Mouse (Mus musculus) kidney, embryonic 15.5 days (tissue): ENCODE data around the gene Rsad1. TPM values are rescaled to one million over a fixed set of nuclear protein-coding genes. Genes with fewer than 3 reads are reported as not detected.
A peak's percentile ranks its signal among the peaks of the same experiment; 100 is the strongest.

Experiments used
- ATAC-seq: fragments of 200-750 bp; cut with Nextera tagmentation; replicated peaks from 2 replicates; pipeline ENCODE4 v1.8.0; 2017; ENCODE audit warnings: moderate TSS enrichment; ENCODE audit not compliant: low FRiP score
- H3K27ac ChIP-seq: fragments of 300-500 bp; sonication (generic); 2 replicates; pipeline ENCODE4 v1.5.1; 2015; ENCODE audit warnings: mild to moderate bottlenecking, inconsistent platforms
- H3K27me3 ChIP-seq: fragments of 300-500 bp; sonication (generic); 2 replicates; pipeline ENCODE4 v1.6.1; 2015; ENCODE audit warnings: inconsistent platforms
- H3K36me3 ChIP-seq: fragments of 300-500 bp; sonication (generic); 2 replicates; pipeline ENCODE4 v1.6.1; 2015; ENCODE audit warnings: inconsistent platforms
- H3K4me1 ChIP-seq: fragments of 300-500 bp; sonication (generic); 2 replicates; pipeline ENCODE4 v1.6.1; 2015; ENCODE audit warnings: inconsistent platforms
- H3K4me2 ChIP-seq: fragments of 300-500 bp; sonication (generic); 2 replicates; pipeline ENCODE4 v1.6.1; 2015; ENCODE audit warnings: moderate library complexity, mild to moderate bottlenecking, inconsistent platforms
- H3K4me3 ChIP-seq: fragments of 300-500 bp; sonication (generic); replicated peaks from 2 replicates; pipeline ENCODE4 v1.5.1; 2015; ENCODE audit warnings: mild to moderate bottlenecking, inconsistent platforms
- H3K9ac ChIP-seq: fragments of 300-500 bp; sonication (generic); 2 replicates; pipeline ENCODE4 v1.6.1; 2015; ENCODE audit warnings: mild to moderate bottlenecking, inconsistent platforms
- H3K9me3 ChIP-seq: fragments of 300-500 bp; sonication (generic); replicated peaks from 2 replicates; pipeline ENCODE4 v1.6.1; 2016; ENCODE audit warnings: inconsistent platforms
- WGBS: fragments of 180-500 bp; shearing (Covaris S2); methylation state at CpG from one replicate; pipeline ENCODE4 v1.1.7; 2015; ENCODE audit warnings: mixed read lengths; 5-methylcytosine and 5-hydroxymethylcytosine counted together
- polyA plus RNA-seq: library from polyadenylated mRNA; unstranded; fragments of >200 nt; fragmentation: Nextera tagmentation; extraction: Ambion mirVana; gene quantifications from 2 replicates; pipeline ENCODE4 v1.2.1, GENCODE M21; 2015

The Rsad1 gene
- polyA plus RNA-seq, 1 experiment from 2014 or later: 5.6 TPM

- ATAC-seq: 0 out of 2 replicates have a peak, but pooled peaks have one; percentile 16
- Histone ChIP-seq H3K4me3 (no peak overlapping the region), H3K27ac (peak overlapping the region; percentile 76), H3K4me2 (0 out of 2 replicates have a peak overlapping the region, but pooled peaks have one; percentile 12), H3K9me3 (no peaks in the 10 kb centered on the region), H3K4me1 (0 out of 2 replicates have a peak, but pooled peaks cover 9% of the 10 kb centered on the region), H3K36me3 (peaks cover 25% of the 10 kb centered on the region), H3K9ac (no peak overlapping the region), H3K27me3 (peaks cover 4% of the 10 kb centered on the region; the same call in 1 of the 2 replicates)
- WGBS: 42% methylated on average over 9 of the region's 9 CpGs
Observed at GRCm38 (mm10) chr11:94570612-94571011, 21.6 kb upstream of the Rsad1 start.

- Histone ChIP-seq H3K27me3 (peaks cover 12% of the 10 kb centered on the region; the same call in 1 of the 2 replicates), H3K36me3 (peaks cover 25% of the 10 kb centered on the region), H3K27ac (no peak overlapping the region), H3K4me2 (no peak overlapping the region), H3K4me3 (no peak overlapping the region), H3K9me3 (no peaks in the 10 kb centered on the region), H3K4me1 (peaks cover 22% of the 10 kb centered on the region), H3K9ac (no peak overlapping the region)
- no peak for ATAC-seq
- 90% methylated on average over 7 of the region's 7 CpGs for WGBS
Observed at GRCm38 (mm10) chr11:94567326-94567725, 18.3 kb upstream of the Rsad1 start.

GRCm38 (mm10) chr11:94566534-94566933, 17.5 kb upstream of the Rsad1 start:
- 67% methylated on average over 6 of the region's 6 CpGs for WGBS
- H3K27ac ChIP-seq: no peak overlapping the region
- peaks cover 12% of the 10 kb centered on the region; the same call in 1 of the 2 replicates for H3K27me3 ChIP-seq
- no peaks in the 10 kb centered on the region for H3K9me3 ChIP-seq
- H3K4me2 ChIP-seq: no peak overlapping the region
- H3K9ac ChIP-seq: no peak overlapping the region
- H3K4me1 ChIP-seq: peaks cover 22% of the 10 kb centered on the region
- no peak for ATAC-seq
- H3K4me3 ChIP-seq: no peak overlapping the region
- peaks cover 25% of the 10 kb centered on the region for H3K36me3 ChIP-seq

GRCm38 (mm10) chr11:94565151-94565479, 16.1 kb upstream of the Rsad1 start:
- 25% methylated on average over 16 of the region's 16 CpGs for WGBS
- Histone ChIP-seq H3K9me3 (no peaks in the 10 kb centered on the region), H3K4me1 (peaks cover 16% of the 10 kb centered on the region), H3K36me3 (peaks cover 18% of the 10 kb centered on the region), H3K27ac (no peak overlapping the region), H3K27me3 (peaks cover 12% of the 10 kb centered on the region; the same call in 1 of the 2 replicates), H3K4me2 (peak overlapping the region; percentile 50), H3K4me3 (peak overlapping the region; percentile 24), H3K9ac (no peak overlapping the region)
- no peak for ATAC-seq

GRCm38 (mm10) chr11:94564437-94565150, 15.5 kb upstream of the Rsad1 start, which contains the start of gene Chad:
Gene Chad, plus strand, starts transcription at chr11:94565047.
- 9% methylated on average over 35 of the region's 35 CpGs for WGBS
- ATAC-seq: peak; percentile 27; the same call in 1 of the 2 replicates
- no peak within 1 kb of the TSS for H3K27ac ChIP-seq

GRCm38 (mm10) chr11:94563821-94564220, 14.8 kb upstream of the Rsad1 start:
- Histone ChIP-seq H3K27me3 (peaks cover 12% of the 10 kb centered on the region; the same call in 1 of the 2 replicates), H3K4me3 (no peak overlapping the region), H3K4me1 (peaks cover 16% of the 10 kb centered on the region), H3K36me3 (peaks cover 13% of the 10 kb centered on the region), H3K9me3 (no peaks in the 10 kb centered on the region), H3K9ac (peak overlapping the region; percentile 9; the same call in 1 of the 2 replicates), H3K4me2 (peak overlapping the region; percentile 50), H3K27ac (no peak overlapping the region)
- ATAC-seq: peak; percentile 49; the same call in 1 of the 2 replicates
- WGBS: 56% methylated on average over 5 of the region's 5 CpGs

More at GRCm38 (mm10) chr11:94564437-94565150, 15.5 kb upstream of the Rsad1 start, which contains the start of gene Chad:
- Histone ChIP-seq H3K4me3 (peak within 1 kb of the TSS; percentile 24), H3K27me3 (peaks cover 12% of the 10 kb centered on the region; the same call in 1 of the 2 replicates), H3K4me1 (peaks cover 16% of the 10 kb centered on the region), H3K36me3 (peaks cover 13% of the 10 kb centered on the region), H3K9ac (peak within 1 kb of the TSS; percentile 9; the same call in 1 of the 2 replicates), H3K9me3 (no peaks in the 10 kb centered on the region), H3K4me2 (peak within 1 kb of the TSS; percentile 50)

- 96% methylated on average over 5 of the region's 5 CpGs for WGBS
- no peak overlapping the region for H3K4me2 ChIP-seq
- no peak overlapping the region for H3K4me3 ChIP-seq
Observed at GRCm38 (mm10) chr11:94563383-94563782, 14.3 kb upstream of the Rsad1 start.

GRCm38 (mm10) chr11:94558226-94558625, 9.2 kb upstream of the Rsad1 start:
- Histone ChIP-seq H3K9me3 (no peaks in the 10 kb centered on the region), H3K27ac (0 out of 2 replicates have a peak overlapping the region, but pooled peaks have one; percentile 3), H3K36me3 (peaks cover 20% of the 10 kb centered on the region), H3K4me3 (no peak overlapping the region), H3K4me1 (peaks cover 4% of the 10 kb centered on the region; the same call in 1 of the 2 replicates), H3K9ac (no peak overlapping the region), H3K27me3 (no peaks in the 10 kb centered on the region), H3K4me2 (no peak overlapping the region)
- ATAC-seq: 0 out of 2 replicates have a peak, but pooled peaks have one; percentile 36
- WGBS: 58% methylated on average over 3 of the region's 3 CpGs

More at GRCm38 (mm10) chr11:94563383-94563782, 14.3 kb upstream of the Rsad1 start:
- no peaks in the 10 kb centered on the region for H3K9me3 ChIP-seq
- peaks cover 12% of the 10 kb centered on the region; the same call in 1 of the 2 replicates for H3K27me3 ChIP-seq
- H3K36me3 ChIP-seq: peaks cover 14% of the 10 kb centered on the region
- peaks cover 16% of the 10 kb centered on the region for H3K4me1 ChIP-seq
- H3K27ac ChIP-seq: no peak overlapping the region
- no peak for ATAC-seq
- no peak overlapping the region for H3K9ac ChIP-seq

GRCm38 (mm10) chr11:94550442-94550744, 1.3 kb upstream of the Rsad1 start:
- WGBS: 76% methylated on average over 5 of the region's 5 CpGs
- Histone ChIP-seq H3K4me1 (peaks cover 26% of the 10 kb centered on the region), H3K9me3 (no peaks in the 10 kb centered on the region), H3K27me3 (no peaks in the 10 kb centered on the region), H3K9ac (no peak overlapping the region), H3K4me3 (no peak overlapping the region), H3K4me2 (no peak overlapping the region), H3K36me3 (peaks cover 4% of the 10 kb centered on the region; the same call in 1 of the 2 replicates), H3K27ac (no peak overlapping the region)
- no peak for ATAC-seq

- Histone ChIP-seq H3K4me1 (peaks cover 27% of the 10 kb centered on the region), H3K4me2 (peak overlapping the region; percentile 78; the same call in 1 of the 2 replicates), H3K4me3 (no peak overlapping the region), H3K9me3 (no peaks in the 10 kb centered on the region), H3K27me3 (no peaks in the 10 kb centered on the region), H3K36me3 (no peaks in the 10 kb centered on the region), H3K9ac (no peak overlapping the region), H3K27ac (peak overlapping the region; percentile 92; the same call in 1 of the 2 replicates)
- 70% methylated on average over 10 of the region's 10 CpGs for whole genome bisulfite sequencing
- no peak for ATAC-seq
Observed at GRCm38 (mm10) chr11:94549691-94550441, 811 bp upstream of the Rsad1 start.

GRCm38 (mm10) chr11:94548041-94548784, 842 bp downstream of the Rsad1 start:
- 9% methylated on average over 24 of the region's 24 CpGs for WGBS
- Histone ChIP-seq H3K4me2 (peak overlapping the region; percentile 78), H3K9ac (peak overlapping the region; percentile 63), H3K4me1 (peaks cover 39% of the 10 kb centered on the region), H3K27me3 (no peaks in the 10 kb centered on the region), H3K36me3 (0 out of 2 replicates have a peak, but pooled peaks cover under 1% of the 10 kb centered on the region), H3K9me3 (no peaks in the 10 kb centered on the region), H3K4me3 (peak overlapping the region; percentile 64), H3K27ac (peak overlapping the region; percentile 92; the same call in 1 of the 2 replicates)
- peak; percentile 19 for ATAC-seq
